Mouse (Mus musculus) liver, adult 2 months (tissue): ENCODE results near the gene Mettl16. TPM values are rescaled to one million over a fixed set of nuclear protein-coding genes. Genes with fewer than 3 reads are reported as not detected.
"Not testable (repeated sequence)": the region's sequence is repeated elsewhere in the genome, so short reads cannot be mapped to it uniquely, and the experiment has no call there.

Source experiments
- DNase-seq: peaks from one replicate; pipeline ENCODE4 v3.0.0-alpha.2; 2011; ENCODE audit warnings: low read depth, low spot score; ENCODE audit errors: extremely low read depth
- H3K27ac ChIP-seq: fragments of 200-500 bp; replicated peaks from 2 replicates; pipeline ENCODE4 v1.5.1; 2012; ENCODE audit warnings: low read depth, mild to moderate bottlenecking, control low read depth, inconsistent platforms, low read length; ENCODE audit not compliant: insufficient read depth
- H3K27me3 ChIP-seq: fragments of 200-500 bp; 2 replicates; pipeline ENCODE4 v1.6.1; 2012; ENCODE audit warnings: mild to moderate bottlenecking, moderate library complexity, low read length, inconsistent platforms; ENCODE audit not compliant: control insufficient read depth, insufficient read depth
- H3K36me3 ChIP-seq: fragments of 200-500 bp; 2 replicates; pipeline ENCODE4 v1.6.1; 2012; ENCODE audit warnings: low read length, inconsistent platforms; ENCODE audit not compliant: control insufficient read depth, insufficient read depth
- H3K4me1 ChIP-seq: fragments of 200-500 bp; 2 replicates; pipeline ENCODE4 v1.6.1; 2011; ENCODE audit warnings: low read length; ENCODE audit not compliant: control insufficient read depth, insufficient read depth
- H3K4me3 ChIP-seq: fragments of 200-500 bp; 2 replicates; pipeline ENCODE4 v1.5.1; 2011; ENCODE audit warnings: low read depth, mild to moderate bottlenecking, control low read depth, low read length, moderate library complexity; ENCODE audit not compliant: insufficient read depth
- H3K79me2 ChIP-seq: fragments of 200-500 bp; 2 replicates; pipeline ENCODE4 v1.6.1; 2012; ENCODE audit warnings: inconsistent platforms, mild to moderate bottlenecking, low read length, moderate library complexity; ENCODE audit not compliant: control insufficient read depth, insufficient read depth
- H3K9ac ChIP-seq: fragments of 200-500 bp; 2 replicates; pipeline ENCODE4 v1.6.1; 2012; ENCODE audit warnings: low read depth, mild to moderate bottlenecking, control low read depth, inconsistent platforms, low read length
- CTCF ChIP-seq: fragments of 200-500 bp; IDR thresholded peaks from 2 replicates; pipeline ENCODE4 v1.5.1; 2011; ENCODE audit warnings: low read depth, low read length, control low read depth
- POLR2A ChIP-seq: fragments of 200-500 bp; IDR thresholded peaks from 2 replicates; pipeline ENCODE4 v1.6.1; 2011; ENCODE audit warnings: low read length, control low read depth; ENCODE audit not compliant: insufficient read depth; ENCODE audit errors: extremely low read depth
- WGBS: fragments of 180-500 bp; shearing (Covaris S2); methylation state at CpG from one replicate; pipeline ENCODE4 v1.1.7; 2018; 5-methylcytosine and 5-hydroxymethylcytosine counted together
- polyA plus RNA-seq: library from polyadenylated mRNA; depleted of rRNA; stranded (reverse); fragments of >200 nt; gene quantifications from 2 replicates; pipeline ENCODE4 v1.2.3, GENCODE M21; 2012
- total RNA-seq: library from RNA; depleted of rRNA; stranded (reverse); fragments of >200 nt; gene quantifications from 2 replicates; pipeline ENCODE4 v1.2.3, GENCODE M21; 2014

Gene Mettl16
- total and polyA plus RNA-seq, 2 experiments = 3.4 to 5.1 TPM

GRCm38 (mm10) chr11:74804081-74804627 is 33.5 kb downstream of the Mettl16 start:
- no peaks in the 10 kb centered on the region for H3K27me3 ChIP-seq
- no peak for TF ChIP-seq POLR2A
- no peak for TF ChIP-seq CTCF
- WGBS = 93% methylated on average over 3 of the region's 3 CpGs
- no peak for DNase-seq
- H3K9ac ChIP-seq = no peak overlapping the region
- peaks cover 18% of the 10 kb centered on the region for H3K36me3 ChIP-seq
- H3K79me2 ChIP-seq = no peaks in the 10 kb centered on the region
- no peak overlapping the region for H3K27ac ChIP-seq
- H3K4me3 ChIP-seq = no peak overlapping the region
- H3K4me1 ChIP-seq = no peaks in the 10 kb centered on the region

DNA sequence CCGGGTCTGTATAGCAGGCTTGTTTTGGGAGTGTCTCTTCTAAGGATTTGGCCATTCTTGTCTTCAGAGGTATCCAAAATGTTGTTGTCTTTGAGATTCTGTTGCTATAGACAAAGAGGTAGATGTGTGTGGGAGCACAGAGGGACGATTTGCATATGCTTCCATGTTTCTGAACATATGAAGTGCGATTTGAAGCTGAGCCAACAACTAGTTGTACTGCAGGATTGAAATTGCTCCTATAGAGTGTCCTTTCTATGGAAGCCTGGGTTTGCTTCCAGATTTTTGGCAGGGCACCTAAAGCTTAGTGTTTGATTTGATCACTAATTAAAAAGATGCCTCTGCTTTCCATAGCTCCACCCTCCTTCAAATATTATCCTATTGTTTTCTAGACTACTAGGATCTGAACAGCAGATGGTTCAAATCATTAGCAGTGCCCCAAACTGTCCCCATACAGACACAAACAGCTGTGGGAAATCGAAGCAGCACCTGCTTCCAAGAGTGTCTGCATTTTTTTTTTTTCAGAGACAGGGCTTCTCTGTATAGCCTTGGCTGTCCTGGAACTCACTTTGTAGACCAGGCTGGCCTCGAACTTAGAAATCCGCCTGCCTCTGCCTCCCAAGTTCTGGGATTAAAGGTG is 36.7 kb downstream of the Mettl16 start:
- no peaks in the 10 kb centered on the region for H3K79me2 ChIP-seq
- H3K27me3 ChIP-seq = no peaks in the 10 kb centered on the region
- peaks cover 15% of the 10 kb centered on the region; the same call in 1 of the 2 replicates for H3K36me3 ChIP-seq
- DNase-seq = no peak
- H3K4me1 ChIP-seq = no peaks in the 10 kb centered on the region
- H3K9ac ChIP-seq = no peak overlapping the region
- 91% methylated on average over 6 of the region's 6 CpGs for WGBS
- TF ChIP-seq POLR2A (no peak), CTCF (no peak)
- no peak overlapping the region for H3K27ac ChIP-seq
- no peak overlapping the region for H3K4me3 ChIP-seq

DNA sequence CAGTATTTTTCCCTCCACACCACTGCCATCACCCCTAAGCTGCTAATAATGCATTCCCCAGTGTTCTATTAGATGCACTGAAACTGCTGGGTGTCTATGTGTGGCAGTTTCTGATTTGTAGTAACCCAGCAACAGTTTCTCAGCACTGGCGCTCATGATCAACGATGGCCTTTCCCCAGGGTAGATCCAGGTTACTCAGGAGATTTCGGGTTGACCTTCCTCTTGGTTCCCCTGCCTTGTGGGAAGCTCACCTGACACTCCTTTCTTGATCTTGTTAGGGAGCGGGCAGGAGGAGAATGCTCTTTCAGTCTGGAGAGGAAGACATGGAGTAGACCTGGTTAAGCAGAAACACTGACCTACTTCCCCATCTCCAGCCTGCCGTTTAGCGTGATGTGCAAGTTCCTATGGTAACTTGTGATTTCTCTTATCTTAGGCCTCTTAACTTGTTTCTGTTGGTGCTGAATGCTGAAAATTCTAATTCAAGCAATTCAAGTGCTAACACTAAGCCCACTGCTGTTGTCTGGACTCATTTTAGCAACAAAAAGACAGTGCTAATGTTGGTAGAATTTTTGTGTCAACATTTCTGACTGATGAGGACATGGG is 37.7 kb downstream of the Mettl16 start:
- WGBS = 91% methylated on average over 6 of the region's 6 CpGs
- no peak overlapping the region for H3K4me3 ChIP-seq

GRCm38 (mm10) chr11:74810134-74810533 is 39.5 kb downstream of the Mettl16 start:
- Histone ChIP-seq H3K4me1 (no peaks in the 10 kb centered on the region), H3K4me3 (no peak overlapping the region), H3K27ac (no peak overlapping the region), H3K79me2 (no peaks in the 10 kb centered on the region), H3K9ac (no peak overlapping the region), H3K36me3 (peaks cover 6% of the 10 kb centered on the region; the same call in 1 of the 2 replicates), H3K27me3 (no peaks in the 10 kb centered on the region)
- TF ChIP-seq CTCF = no peak
- TF ChIP-seq POLR2A = no peak
- DNase-seq = no peak

More for the DNA sequence above, 37.7 kb downstream of the Mettl16 start:
- no peaks in the 10 kb centered on the region for H3K27me3 ChIP-seq
- peaks cover 15% of the 10 kb centered on the region; the same call in 1 of the 2 replicates for H3K36me3 ChIP-seq
- H3K9ac ChIP-seq = no peak overlapping the region
- H3K27ac ChIP-seq = no peak overlapping the region
- TF ChIP-seq CTCF (no peak), POLR2A (no peak)
- H3K79me2 ChIP-seq = no peaks in the 10 kb centered on the region
- no peaks in the 10 kb centered on the region for H3K4me1 ChIP-seq
- DNase-seq = no peak

GRCm38 (mm10) chr11:74811027-74811426 is 40.4 kb downstream of the Mettl16 start:
- not testable (repeated sequence) for H3K79me2 ChIP-seq, DNase-seq, H3K27me3 ChIP-seq, H3K4me1 ChIP-seq, H3K36me3 ChIP-seq, H3K27ac ChIP-seq, H3K9ac ChIP-seq, H3K4me3 ChIP-seq
- 92% methylated on average over 3 of the region's 3 CpGs for WGBS

DNA sequence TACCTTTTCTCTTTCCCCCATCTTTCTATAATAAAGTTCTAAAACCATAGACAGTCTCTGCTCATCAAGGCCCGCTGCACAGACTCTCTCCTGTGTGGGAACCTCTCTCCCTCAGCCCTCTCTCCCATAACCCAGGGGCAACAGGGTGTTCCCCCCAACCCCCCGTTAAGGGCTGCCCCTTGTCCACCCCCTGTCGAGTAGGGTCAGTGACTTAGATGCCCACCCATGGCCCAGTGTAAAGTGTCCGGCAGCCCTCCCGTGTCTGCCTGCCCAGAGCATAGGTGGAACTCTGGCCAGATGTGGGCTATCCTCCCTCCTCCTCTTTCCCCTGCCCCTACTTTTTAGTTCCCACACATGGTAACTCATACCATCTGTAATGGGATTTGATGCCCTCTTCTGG is 40.9 kb downstream of the Mettl16 start:
- H3K4me3 ChIP-seq = no peak overlapping the region
- H3K27ac ChIP-seq = no peak overlapping the region
- no peaks in the 10 kb centered on the region for H3K27me3 ChIP-seq
- H3K36me3 ChIP-seq = peaks cover 9% of the 10 kb centered on the region; the same call in 1 of the 2 replicates
- 90% methylated on average over 5 of the region's 5 CpGs for WGBS
- H3K4me1 ChIP-seq = no peaks in the 10 kb centered on the region
- DNase-seq = no peak
- no peak overlapping the region for H3K9ac ChIP-seq
- H3K79me2 ChIP-seq = no peaks in the 10 kb centered on the region
- TF ChIP-seq POLR2A = no peak
- TF ChIP-seq CTCF = no peak
